Mouse (Mus musculus) adrenal gland, postnatal 4 days (tissue): ENCODE results near the gene Rpl9. TPM values are rescaled to one million over a fixed set of nuclear protein-coding genes. Genes with fewer than 3 reads are reported as not detected.

Experiments used
- DNase-seq, 2 experiments: peaks; one replicate each; pipeline ENCODE4 v3.0.0; 2021 to 2022; ENCODE audit warnings: low spot score in 2 of 2, mixed read lengths in 2 of 2
- total RNA-seq, 2 experiments: library from RNA; stranded (reverse); gene quantifications; 2 replicates each; pipeline ENCODE4 v1.2.3; 2021

The Rpl9 gene
- total RNA-seq, 2 experiments from 2014 or later, result 1,533 to 1,815 TPM

- no peak for DNase-seq
These were observed 5.5 kb downstream of the Rpl9 start for GRCm38 (mm10) chr5:65385704-65386103.

- no peak for DNase-seq
These were observed 16.5 kb downstream of the Rpl9 start for GRCm38 (mm10) chr5:65374746-65375145.

DNA sequence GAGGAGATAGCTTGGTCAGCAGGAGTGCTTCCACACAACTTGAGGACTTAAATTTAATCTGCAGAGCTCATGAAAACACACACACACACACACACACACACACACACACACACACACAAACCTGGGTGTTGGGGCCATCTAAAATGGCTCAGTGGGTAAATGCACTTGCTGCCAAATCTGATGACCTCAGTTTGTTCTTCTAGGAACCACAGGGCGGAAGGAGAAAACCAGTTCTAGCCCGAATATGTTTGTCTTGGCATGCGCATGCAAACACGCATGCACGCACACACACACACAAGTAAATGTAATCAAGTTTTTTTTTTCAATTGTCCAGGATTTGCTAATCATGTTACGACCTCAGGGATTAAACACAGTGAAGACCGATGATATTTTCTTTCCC, 19.7 kb downstream of the Rpl9 start:
- DNase-seq, result no peak

GRCm38 (mm10) chr5:65367837-65368236, 23.4 kb downstream of the Rpl9 start:
- no peak for DNase-seq

DNA sequence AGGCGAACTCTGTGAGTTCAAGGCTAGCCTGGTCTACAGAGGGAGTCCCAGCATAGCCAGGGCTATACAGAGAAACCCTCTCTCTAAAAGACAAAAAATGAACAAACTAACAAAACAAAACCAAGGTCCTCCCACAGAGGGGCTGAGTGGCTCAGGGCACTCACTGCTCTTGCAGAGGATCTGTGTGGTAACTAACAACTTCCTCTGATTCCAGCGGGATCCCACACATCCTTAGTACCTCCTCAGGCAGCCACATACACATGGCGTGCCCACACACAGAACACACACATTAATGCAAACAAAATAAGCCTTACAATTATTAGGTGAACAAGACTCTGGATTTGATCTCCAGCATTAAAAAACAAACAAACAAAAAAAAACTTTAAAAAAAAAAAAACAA, 33.5 kb downstream of the Rpl9 start:
- DNase-seq, result no peak

DNA sequence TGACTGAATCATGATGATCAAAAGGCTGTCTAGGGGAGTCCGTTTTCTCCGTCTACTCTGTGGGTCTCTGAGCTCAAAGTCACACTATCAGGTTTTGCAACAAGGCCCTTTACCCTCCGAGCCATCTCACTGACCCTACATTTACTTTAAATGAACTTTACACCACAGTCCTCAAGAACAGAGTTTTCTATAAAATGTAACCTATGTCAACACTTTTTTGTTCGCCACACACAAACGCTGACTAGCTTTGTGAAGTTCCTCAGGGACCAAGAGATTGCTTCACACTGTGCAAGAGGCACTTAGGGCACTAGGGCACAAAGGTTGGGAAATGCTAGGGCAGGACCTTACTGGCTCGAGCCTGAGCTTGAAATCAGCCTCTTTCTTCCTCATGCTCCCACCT, 34.4 kb downstream of the Rpl9 start:
- no peak for DNase-seq

GRCm38 (mm10) chr5:65354985-65355384, 36.3 kb downstream of the Rpl9 start:
- DNase-seq, result no peak

DNA sequence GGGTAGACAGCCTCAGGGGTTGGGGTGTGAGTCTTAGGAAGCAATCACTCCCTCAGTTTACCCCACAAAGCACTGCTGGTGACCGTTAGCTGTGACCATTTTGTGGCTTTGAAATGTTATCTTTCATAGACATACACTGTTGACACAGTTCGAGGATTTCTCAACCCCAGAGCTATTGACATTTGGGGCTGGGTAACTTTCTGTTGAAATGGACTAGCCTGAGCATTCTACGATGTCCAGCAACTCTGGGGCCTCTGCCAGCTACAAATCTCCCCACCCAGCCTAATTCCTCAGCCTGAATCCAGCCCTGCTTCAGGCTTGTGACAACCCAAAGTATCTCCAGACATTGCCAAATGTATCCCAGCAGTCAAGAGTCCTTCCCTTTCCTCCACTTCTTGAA, 37.1 kb downstream of the Rpl9 start:
- no peak for DNase-seq

DNA sequence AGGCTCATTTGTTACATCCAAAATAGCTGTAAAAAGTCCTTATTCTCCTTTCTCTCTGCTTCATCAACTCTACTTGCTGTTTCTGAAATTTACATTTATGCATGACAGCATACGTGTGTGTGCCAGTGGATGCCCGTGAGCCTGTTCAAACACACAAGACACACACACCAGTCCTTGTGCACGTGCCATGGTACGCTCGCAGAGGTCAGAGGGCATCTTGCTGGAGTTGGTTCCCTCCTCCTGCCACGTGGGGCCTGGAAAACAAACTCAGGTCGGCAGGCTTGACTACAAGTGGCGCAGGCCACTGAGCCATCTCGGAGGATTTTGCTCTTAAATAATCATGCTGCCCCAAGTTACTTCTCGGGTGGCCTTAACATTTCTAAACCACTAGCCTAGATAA, 40.7 kb downstream of the Rpl9 start:
- no peak for DNase-seq

DNA sequence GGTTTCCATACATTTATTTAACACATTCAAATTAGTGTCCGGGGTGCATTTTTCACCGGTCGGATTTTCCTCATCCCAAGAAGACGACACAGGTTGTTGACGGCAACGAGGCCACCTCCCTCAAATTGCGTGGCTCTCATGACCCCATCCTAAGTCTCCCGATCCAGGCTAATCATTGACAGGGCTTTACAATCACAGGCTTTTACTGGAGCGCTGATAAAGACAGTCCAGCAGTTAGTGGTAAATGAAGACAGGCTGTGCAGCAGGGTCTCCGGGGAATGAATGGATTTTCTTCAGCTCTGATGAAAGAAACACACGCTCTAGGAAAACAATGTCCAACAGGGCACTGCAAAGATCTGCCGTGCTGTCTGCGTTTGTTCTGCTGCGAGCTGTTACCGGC, 43.1 kb downstream of the Rpl9 start, which contains the start of gene Klb:
Gene Klb (plus strand): TSS at position 147 of the 400 bp plus-strand sequence.
- DNase-seq, result no peak

- no peak for DNase-seq
These were observed 51.1 kb downstream of the Rpl9 start for GRCm38 (mm10) chr5:65340167-65340566.

- DNase-seq, result no peak
These were observed 52.9 kb downstream of the Rpl9 start for GRCm38 (mm10) chr5:65338394-65338793.

Other genes starting within 250 kb of the Rpl9 start
- gene Wdr19, start 191.7 kb downstream of the Rpl9 start, total RNA-seq, result 10 to 100 TPM; 15.6 to 17.8 TPM
- gene Rfc1, start 55.8 kb downstream of the Rpl9 start, total RNA-seq, result 10 to 100 TPM; 62.5 to 72.1 TPM
- gene Klb, start 43.1 kb downstream of the Rpl9 start, total RNA-seq, result 10 to 100 TPM in 1 of 2 experiments, 1 to 10 TPM in 1; 9.4 to 14.6 TPM
- 10 to 100 TPM; 65.3 to 80.6 TPM for gene Lias, start 53 bp upstream of the Rpl9 start, total RNA-seq
- gene Ugdh, start 44.5 kb upstream of the Rpl9 start, total RNA-seq, result 10 to 100 TPM; 70.8 to 71.5 TPM
- not detected for gene Gm43552, start 101.4 kb upstream of the Rpl9 start, total RNA-seq
- gene Smim14, start 145.7 kb upstream of the Rpl9 start, total RNA-seq, result 100 to 1,000 TPM; 115 to 117 TPM
- 10 to 100 TPM; 84.9 to 85.8 TPM for gene Ube2k, start 145.8 kb upstream of the Rpl9 start, total RNA-seq